Mouse (Mus musculus): Measurements from ENCODE around the gene Ncf4.

Ncf4 gene

GRCm38 (mm10) chr15:78244695-78245492 lies at the start of gene Ncf4:
Gene Ncf4 (plus strand): TSS chr15:78244801.
- peak; percentile 61 for DNase-seq

- peak; percentile 16 for DNase-seq
Measured at GRCm38 (mm10) chr15:78195096-78195880, 49.3 kb upstream of the Ncf4 start.

GRCm38 (mm10) chr15:78204053-78204847 lies 40.4 kb upstream of the Ncf4 start:
- peak; percentile 18 for DNase-seq

- DNase-seq: peak; percentile 31
Measured at GRCm38 (mm10) chr15:78205192-78205591, 39.4 kb upstream of the Ncf4 start.

GRCm38 (mm10) chr15:78206312-78206711 lies 38.3 kb upstream of the Ncf4 start, which contains the start of gene Pvalb:
Gene Pvalb (minus strand): TSS chr15:78206400.
- no peak for DNase-seq

GRCm38 (mm10) chr15:78210203-78210602 lies 34.4 kb upstream of the Ncf4 start:
- no peak for DNase-seq

GRCm38 (mm10) chr15:78211367-78211766 lies 33.2 kb upstream of the Ncf4 start:
- DNase-seq: no peak

- peak; percentile 13 for DNase-seq
Measured at GRCm38 (mm10) chr15:78215269-78215668, 29.3 kb upstream of the Ncf4 start.

- DNase-seq: no peak
Measured at GRCm38 (mm10) chr15:78227816-78228215, 16.8 kb upstream of the Ncf4 start.

GRCm38 (mm10) chr15:78231346-78232331 lies 13.0 kb upstream of the Ncf4 start:
- no peak for DNase-seq

- DNase-seq: no peak
Measured at GRCm38 (mm10) chr15:78234823-78235509, 9.6 kb upstream of the Ncf4 start.

GRCm38 (mm10) chr15:78239453-78239852 lies 5.1 kb upstream of the Ncf4 start:
- DNase-seq: peak; percentile 42

GRCm38 (mm10) chr15:78239956-78240617 lies 4.5 kb upstream of the Ncf4 start:
- DNase-seq: no peak

GRCm38 (mm10) chr15:78241335-78241734 lies 3.3 kb upstream of the Ncf4 start:
- no peak for DNase-seq

- no peak for DNase-seq
Measured at GRCm38 (mm10) chr15:78243061-78243460, 1.5 kb upstream of the Ncf4 start.

GRCm38 (mm10) chr15:78243774-78244173 lies 827 bp upstream of the Ncf4 start:
- no peak for DNase-seq

GRCm38 (mm10) chr15:78246143-78247116 lies 1.8 kb downstream of the Ncf4 start:
- no peak for DNase-seq

- DNase-seq: no peak
Measured at GRCm38 (mm10) chr15:78247659-78248058, 3.1 kb downstream of the Ncf4 start.

- DNase-seq: peak; percentile 34
Measured at GRCm38 (mm10) chr15:78248410-78248809, 3.8 kb downstream of the Ncf4 start.

Measured in layer of hippocampus, adult 9-11 months (tissue).